Mouse (Mus musculus): ENCODE data around the gene Tcp11l1.
A peak's percentile ranks its signal among the peaks of the same experiment; 100 is the strongest.

The Tcp11l1 gene

GRCm38 (mm10) chr2:104711585-104712485 lies at the start of gene Tcp11l1:
Tcp11l1 (minus strand) TSS chr2:104712169.
- DNase-seq = peak; percentile 81

GRCm38 (mm10) chr2:104750611-104751010 lies 38.6 kb upstream of the Tcp11l1 start:
- peak; percentile 51 for DNase-seq

GRCm38 (mm10) chr2:104748652-104749183 lies 36.7 kb upstream of the Tcp11l1 start:
- DNase-seq = no peak

- DNase-seq = no peak
Measured at GRCm38 (mm10) chr2:104746251-104746650, 34.3 kb upstream of the Tcp11l1 start.

GRCm38 (mm10) chr2:104743971-104744370 lies 32.0 kb upstream of the Tcp11l1 start:
- no peak for DNase-seq

GRCm38 (mm10) chr2:104743160-104743559 lies 31.2 kb upstream of the Tcp11l1 start:
- DNase-seq = no peak

- DNase-seq = peak; percentile 88
Measured at GRCm38 (mm10) chr2:104742741-104743064, 30.7 kb upstream of the Tcp11l1 start, which contains the start of gene Depdc7. Depdc7 (minus strand) TSS chr2:104742878.

GRCm38 (mm10) chr2:104741896-104742740 lies 30.1 kb upstream of the Tcp11l1 start:
- DNase-seq = peak; percentile 11

- DNase-seq = peak; percentile 15
Measured at GRCm38 (mm10) chr2:104741015-104741758, 29.2 kb upstream of the Tcp11l1 start.

- DNase-seq = no peak
Measured at GRCm38 (mm10) chr2:104740248-104740949, 28.4 kb upstream of the Tcp11l1 start.

GRCm38 (mm10) chr2:104739691-104740090 lies 27.7 kb upstream of the Tcp11l1 start:
- no peak for DNase-seq

- DNase-seq = no peak
Measured at GRCm38 (mm10) chr2:104736241-104736640, 24.3 kb upstream of the Tcp11l1 start.

- no peak for DNase-seq
Measured at GRCm38 (mm10) chr2:104732562-104733256, 20.7 kb upstream of the Tcp11l1 start.

GRCm38 (mm10) chr2:104732033-104732444 lies 20.1 kb upstream of the Tcp11l1 start:
- no peak for DNase-seq

- DNase-seq = no peak
Measured at GRCm38 (mm10) chr2:104727369-104727768, 15.4 kb upstream of the Tcp11l1 start.

GRCm38 (mm10) chr2:104722021-104722420 lies 10.1 kb upstream of the Tcp11l1 start:
- DNase-seq = no peak

GRCm38 (mm10) chr2:104717827-104718226 lies 5.9 kb upstream of the Tcp11l1 start:
- DNase-seq = no peak

GRCm38 (mm10) chr2:104717231-104717735 lies 5.3 kb upstream of the Tcp11l1 start:
- DNase-seq = no peak

GRCm38 (mm10) chr2:104716279-104716678 lies 4.3 kb upstream of the Tcp11l1 start, which contains the start of gene Pin1rt1:
Pin1rt1 (minus strand) TSS chr2:104716379.
- no peak for DNase-seq

- peak; percentile 34 for DNase-seq
Measured at GRCm38 (mm10) chr2:104714254-104714691, 2.3 kb upstream of the Tcp11l1 start.

- no peak for DNase-seq
Measured at GRCm38 (mm10) chr2:104712486-104712809, 479 bp upstream of the Tcp11l1 start.

Measured in retina, postnatal 1 day (tissue).